Mouse (Mus musculus) embryonic stem cell, embryonic (primary cell): ENCODE results near the gene Aif1.
"Not testable (repeated sequence)": the region's sequence is repeated elsewhere in the genome, so short reads cannot be mapped to it uniquely, and the experiment has no call there.

Experiments used
- CTCF ChIA-PET, 4 experiments: fragments of 300-600 bp in 2 of 4; fragments of 350-600 bp in 2 of 4; sonication (Branson Sonifier 250); formaldehyde crosslinking; loops; one replicate each; lab custom pipeline; 2022; ENCODE audit warnings: inconsistent platforms in 2 of 4; lab: Charles Lee
- POLR2A ChIA-PET, 4 experiments: fragments of 300-600 bp in 2 of 4; fragments of 350-600 bp in 2 of 4; sonication (Branson Sonifier 250); formaldehyde crosslinking; loops; one replicate each; lab custom pipeline; 2022; ENCODE audit warnings: antibody characterized with exemption in 4 of 4, inconsistent platforms in 1 of 4; lab: Charles Lee

The Aif1 gene

GRCm38 (mm10) chr17:35128996-35129395, 46.9 kb downstream of the Aif1 start:
- CTCF ChIA-PET = interaction anchor here in 2 of 4 experiments (0.7 to 0.9 kb wide), 2 partner anchors 174 to 197 kb away, joined by 4 to 5 read pairs; no protein-coding TSS in a partner anchor
- POLR2A ChIA-PET = interaction anchor here in 2 of 4 experiments (0.9 to 5.2 kb wide), 11 partner anchors 8 to 164 kb away, joined by 3 to 56 read pairs (median 23); partner anchors contain the start of genes Csnk2b (in 2 of the 2), Ddx39b (in 2 of the 2) and Gpank1 (in 2 of the 2)

- CTCF ChIA-PET = interaction anchor here in 3 of 4 experiments (0.6 to 1.9 kb wide), 7 partner anchors 17 to 106 kb away, joined by 3 to 9 read pairs (median 3); no protein-coding TSS in a partner anchor
- POLR2A ChIA-PET = interaction anchor here (0.6 to 4.1 kb wide), 32 partner anchors 8 to 229 kb away, joined by 3 to 27 read pairs (median 7); partner anchors contain the start of genes Ddx39b (in 2 of the 4), C2 (in 1 of the 4), Ddah2 (in 1 of the 4) and Ehmt2 (in 1 of the 4)
Measured at GRCm38 (mm10) chr17:35127017-35127416, 48.9 kb downstream of the Aif1 start.

GRCm38 (mm10) chr17:35126206-35126611, 49.7 kb downstream of the Aif1 start, which contains the start of gene D17H6S53E:
TSS of gene D17H6S53E (plus strand) at chr17:35126373.
- ChIA-PET CTCF (interaction anchor here (0.5 to 1.9 kb wide), 13 partner anchors 40 to 813 kb away, joined by 3 to 13 read pairs (median 4); partner anchors contain the start of gene Ltb (in 1 of the 4)), POLR2A (interaction anchor here (0.6 to 4.1 kb wide), 53 partner anchors 8 to 228 kb away, joined by 3 to 27 read pairs (median 4); partner anchors contain the start of genes Ddah2 (in 2 of the 4), Ddx39b (in 2 of the 4), Msh5 (in 2 of the 4) and Abhd16a (in 1 of the 4))

- POLR2A ChIA-PET = interaction anchor here (0.6 to 4.1 kb wide), 48 partner anchors 9 to 177 kb away, joined by 3 to 27 read pairs (median 6); partner anchors contain the start of genes Ddah2 (in 2 of the 4), Ddx39b (in 2 of the 4), Msh5 (in 2 of the 4) and Abhd16a (in 1 of the 4)
- CTCF ChIA-PET = interaction anchor here in 3 of 4 experiments (0.6 to 1.9 kb wide), 12 partner anchors 41 to 812 kb away, joined by 3 to 9 read pairs (median 4); partner anchors contain the start of gene Ltb (in 1 of the 3)
Measured at GRCm38 (mm10) chr17:35125578-35125977, 50.3 kb downstream of the Aif1 start.

- CTCF ChIA-PET = interaction anchor here in 2 of 4 experiments (0.6 to 1.6 kb wide), 3 partner anchors 44 to 214 kb away, joined by 3 to 6 read pairs (median 5); no protein-coding TSS in a partner anchor
Measured at GRCm38 (mm10) chr17:35125081-35125480, 50.8 kb downstream of the Aif1 start.

GRCm38 (mm10) chr17:35124261-35124896, 51.5 kb downstream of the Aif1 start:
- ChIA-PET CTCF (interaction anchor here in 1 of 4 experiments (1.6 kb wide), 1 partner anchor 103 kb away, joined by 5 read pairs; no protein-coding TSS in a partner anchor), POLR2A (interaction anchor here in 2 of 4 experiments (0.8 to 3.9 kb wide), 9 partner anchors 8 to 117 kb away, joined by 3 to 22 read pairs (median 12); partner anchors contain the start of genes Ddah2 (in 2 of the 2), Ddx39b (in 1 of the 2) and Msh5 (in 1 of the 2))

More at GRCm38 (mm10) chr17:35125081-35125480, 50.8 kb downstream of the Aif1 start:
- POLR2A ChIA-PET = interaction anchor here in 2 of 4 experiments (0.6 to 4.1 kb wide), 22 partner anchors 8 to 175 kb away, joined by 3 to 27 read pairs (median 6); partner anchors contain the start of genes Ddah2 (in 2 of the 2), Abhd16a (in 1 of the 2), Bag6 (in 1 of the 2) and Ddx39b (in 1 of the 2)

- CTCF ChIA-PET = not testable (repeated sequence)
- POLR2A ChIA-PET = interaction anchor here in 1 of 4 experiments (1.7 to 4.0 kb wide), 3 partner anchors 8 to 130 kb away, joined by 4 to 40 read pairs (median 27); partner anchors contain the start of gene Apom
Measured at GRCm38 (mm10) chr17:35123287-35123686, 52.6 kb downstream of the Aif1 start.

- ChIA-PET POLR2A (interaction anchor here (0.5 to 4.4 kb wide), 70 partner anchors 9 to 1034 kb away, joined by 3 to 43 read pairs (median 4); partner anchors contain the start of genes Ddx39b (in 3 of the 4), Abhd16a (in 2 of the 4), Apom (in 2 of the 4) and Msh5 (in 2 of the 4)), CTCF (interaction anchor here (0.7 to 2.1 kb wide), 16 partner anchors 9 to 133 kb away, joined by 3 to 9 read pairs (median 4); partner anchors contain the start of genes Apom (in 2 of the 4) and Atp6v1g2 (in 1 of the 4))
Measured at GRCm38 (mm10) chr17:35121871-35122303, 54.0 kb downstream of the Aif1 start, which contains the start of gene Csnk2b. TSS of gene Csnk2b (minus strand) at chr17:35122053.

- ChIA-PET CTCF (interaction anchor here (0.5 to 2.1 kb wide), 19 partner anchors 9 to 137 kb away, joined by 3 to 9 read pairs (median 4); partner anchors contain the start of genes Apom (in 2 of the 4) and Atp6v1g2 (in 1 of the 4)), POLR2A (interaction anchor here (0.5 to 4.4 kb wide), 82 partner anchors 9 to 1033 kb away, joined by 3 to 43 read pairs (median 4); partner anchors contain the start of genes Ddx39b (in 3 of the 4), Abhd16a (in 2 of the 4), Apom (in 2 of the 4) and Msh5 (in 2 of the 4))
Measured at GRCm38 (mm10) chr17:35121143-35121799, 54.6 kb downstream of the Aif1 start, which contains the start of gene Gpank1. TSS of gene Gpank1 (plus strand) at chr17:35121455.
